Mouse (Mus musculus) myocyte (in vitro differentiated cells): ENCODE data around the gene Itprid2. TPM values are rescaled to one million over a fixed set of nuclear protein-coding genes. Genes with fewer than 3 reads are reported as not detected.

Experiments
- H3K27me3 ChIP-seq: one replicate; pipeline ENCODE4 v1.6.1; 2011; ENCODE audit not compliant: control insufficient read depth, insufficient read depth, insufficient read length
- H3K36me3 ChIP-seq: one replicate; pipeline ENCODE4 v1.6.1; 2011; ENCODE audit not compliant: control insufficient read depth, insufficient read depth
- H3K4me2 ChIP-seq: one replicate; pipeline ENCODE4 v1.6.1; 2011; ENCODE audit warnings: low read depth, control low read depth
- H3K4me3 ChIP-seq: one replicate; pipeline ENCODE4 v1.5.1; 2011; ENCODE audit warnings: mild to moderate bottlenecking, control low read depth, moderate library complexity
- H3K79me2 ChIP-seq: one replicate; pipeline ENCODE4 v1.6.1; 2011; ENCODE audit not compliant: control insufficient read depth, insufficient read depth
- H3ac ChIP-seq: one replicate; pipeline ENCODE4 v1.6.1; 2011; ENCODE audit not compliant: control insufficient read depth, insufficient read length
- CEBPB ChIP-seq: IDR thresholded peaks from 2 replicates; pipeline ENCODE4 v1.6.1; 2011; ENCODE audit warnings: mild to moderate bottlenecking, moderate library complexity; ENCODE audit not compliant: poor library complexity, insufficient read depth, severe bottlenecking
- E2F4 ChIP-seq: IDR thresholded peaks from one replicate; pipeline ENCODE4 v1.6.1; 2011; ENCODE audit warnings: mild to moderate bottlenecking, control low read depth, moderate library complexity; ENCODE audit not compliant: insufficient read depth
- MAX ChIP-seq: IDR thresholded peaks from one replicate; pipeline ENCODE4 v1.6.1; 2011; ENCODE audit warnings: low read depth, mild to moderate bottlenecking, control low read depth
- MYOD1 ChIP-seq, 3 experiments: IDR thresholded peaks; one replicate each; pipeline ENCODE4 v1.6.1; 2011; ENCODE audit warnings: control low read depth in 2 of 3, low read depth in 2 of 3, mild to moderate bottlenecking in 2 of 3, moderate library complexity in 1 of 3; ENCODE audit not compliant: insufficient read length in 2 of 3, control insufficient read depth in 1 of 3
- MYOG ChIP-seq, 3 experiments: IDR thresholded peaks; one replicate each; pipeline ENCODE4 v1.6.1; 2011; ENCODE audit warnings: control low read depth in 2 of 3, low read depth in 2 of 3, mild to moderate bottlenecking in 2 of 3; ENCODE audit not compliant: insufficient read length in 2 of 3, control insufficient read depth in 1 of 3, insufficient read depth in 1 of 3
- POLR2A ChIP-seq: IDR thresholded peaks from one replicate; pipeline ENCODE4 v1.6.1; 2011; ENCODE audit warnings: low read depth, mild to moderate bottlenecking, control low read depth, moderate library complexity; ENCODE audit not compliant: insufficient read length
- POLR2AphosphoS2 ChIP-seq: IDR thresholded peaks from one replicate; pipeline ENCODE4 v1.6.1; 2011; ENCODE audit warnings: low read depth, control low read depth; ENCODE audit not compliant: insufficient read length
- REST ChIP-seq: IDR thresholded peaks from one replicate; pipeline ENCODE4 v1.6.1; 2011; ENCODE audit warnings: mild to moderate bottlenecking, control low read depth, moderate library complexity; ENCODE audit not compliant: insufficient read depth, insufficient read length
- SRF ChIP-seq: IDR thresholded peaks from one replicate; pipeline ENCODE4 v1.6.1; 2011; ENCODE audit warnings: low read depth; ENCODE audit not compliant: control insufficient read depth, insufficient read length
- TCF12 ChIP-seq: IDR thresholded peaks from one replicate; pipeline ENCODE4 v1.6.1; 2011; ENCODE audit warnings: mild to moderate bottlenecking, control low read depth; ENCODE audit not compliant: poor library complexity, insufficient read depth, severe bottlenecking
- TCF3 ChIP-seq: IDR thresholded peaks from one replicate; pipeline ENCODE4 v1.6.1; 2011; ENCODE audit warnings: low read depth, control low read depth; ENCODE audit not compliant: insufficient read length
- USF1 ChIP-seq: IDR thresholded peaks from one replicate; pipeline ENCODE4 v1.6.1; 2011; ENCODE audit warnings: low read depth, mild to moderate bottlenecking, control low read depth, moderate library complexity
- polyA plus RNA-seq: library from polyadenylated mRNA; unstranded; fragments of >200 nt; fragmentation: generic; extraction: Trizol; gene quantifications from one replicate; pipeline ENCODE4 v1.2.1, GENCODE M21; 2012; ENCODE audit warnings: missing spikeins

Gene Itprid2
- polyA plus RNA-seq, 1 experiment: 8.1 TPM

DNA sequence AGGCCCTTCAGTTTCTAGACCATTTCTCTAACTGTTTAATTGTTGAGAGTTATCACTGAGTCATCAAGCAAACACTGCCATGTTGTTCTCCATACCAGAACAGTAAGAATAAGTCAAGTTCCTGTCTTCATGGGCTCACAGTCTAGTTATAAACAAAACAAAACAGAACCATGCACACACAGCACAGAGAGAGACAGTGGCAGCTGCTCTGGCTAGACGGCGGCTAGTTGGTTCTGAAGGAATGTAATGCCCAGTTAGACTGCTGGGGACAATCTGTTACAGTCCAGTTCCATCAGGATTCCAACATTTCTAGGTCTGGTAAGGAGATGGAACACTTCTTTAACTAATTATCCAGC, 18.6 kb downstream of the Itprid2 start:
- Histone ChIP-seq H3K36me3 (peaks cover 51% of the 10 kb centered on the region), H3ac (no peak overlapping the region), H3K79me2 (peaks cover 42% of the 10 kb centered on the region), H3K27me3 (no peaks in the 10 kb centered on the region), H3K4me3 (no peak overlapping the region), H3K4me2 (no peak overlapping the region)
- TF ChIP-seq MYOD1 (IDR thresholded peaks at IDR 0.05; ENCODE audit: control insufficient read depth in 1 of 3, insufficient read length in 2 of 3, low read depth in 2 of 3) (peak; percentile 92 to 94 (median 93)), SRF (no peak), TCF12 (no peak), E2F4 (no peak), MYOG (IDR thresholded peaks at IDR 0.05; ENCODE audit: control insufficient read depth in 1 of 3, insufficient read depth in 1 of 3, insufficient read length in 2 of 3, low read depth in 2 of 3) (peak in 2 of 3 experiments; percentile 21 to 22)

DNA sequence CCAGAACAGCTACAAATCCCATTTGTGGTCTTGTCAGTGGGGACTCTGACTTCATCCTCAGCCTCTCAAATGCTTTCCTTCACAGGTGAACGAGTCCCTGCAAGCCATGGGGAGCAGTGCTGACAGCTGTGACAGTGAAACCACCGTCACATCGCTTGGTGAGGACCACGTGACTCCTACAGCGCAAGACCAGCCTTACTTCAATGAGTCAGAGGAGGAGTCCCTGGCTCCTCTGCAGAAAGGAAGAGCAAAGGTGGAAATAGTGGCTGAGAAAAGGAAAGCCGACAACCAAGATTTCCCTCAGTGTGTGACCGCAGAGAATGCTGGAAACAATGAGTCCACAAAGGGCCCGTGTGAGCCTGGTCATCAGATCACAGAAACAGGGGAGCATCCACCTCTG, 21.9 kb downstream of the Itprid2 start:
- Histone ChIP-seq H3ac (no peak overlapping the region), H3K36me3 (peaks cover 69% of the 10 kb centered on the region), H3K4me3 (no peak overlapping the region), H3K27me3 (no peaks in the 10 kb centered on the region), H3K4me2 (no peak overlapping the region), H3K79me2 (peaks cover 16% of the 10 kb centered on the region)
- TF ChIP-seq CEBPB: no peak
- TF ChIP-seq USF1: no peak
- no peak for TF ChIP-seq MAX
- no peak for TF ChIP-seq POLR2A
- no peak for TF ChIP-seq SRF
- TF ChIP-seq TCF3: no peak
- TF ChIP-seq E2F4: no peak
- no peak for TF ChIP-seq POLR2AphosphoS2
- no peak for TF ChIP-seq MYOG (IDR thresholded peaks at IDR 0.05; ENCODE audit: control insufficient read depth in 1 of 3, insufficient read depth in 1 of 3, insufficient read length in 2 of 3, low read depth in 2 of 3)
- no peak for TF ChIP-seq MYOD1 (IDR thresholded peaks at IDR 0.05; ENCODE audit: control insufficient read depth in 1 of 3, insufficient read length in 2 of 3, low read depth in 2 of 3)
- no peak for TF ChIP-seq REST

DNA sequence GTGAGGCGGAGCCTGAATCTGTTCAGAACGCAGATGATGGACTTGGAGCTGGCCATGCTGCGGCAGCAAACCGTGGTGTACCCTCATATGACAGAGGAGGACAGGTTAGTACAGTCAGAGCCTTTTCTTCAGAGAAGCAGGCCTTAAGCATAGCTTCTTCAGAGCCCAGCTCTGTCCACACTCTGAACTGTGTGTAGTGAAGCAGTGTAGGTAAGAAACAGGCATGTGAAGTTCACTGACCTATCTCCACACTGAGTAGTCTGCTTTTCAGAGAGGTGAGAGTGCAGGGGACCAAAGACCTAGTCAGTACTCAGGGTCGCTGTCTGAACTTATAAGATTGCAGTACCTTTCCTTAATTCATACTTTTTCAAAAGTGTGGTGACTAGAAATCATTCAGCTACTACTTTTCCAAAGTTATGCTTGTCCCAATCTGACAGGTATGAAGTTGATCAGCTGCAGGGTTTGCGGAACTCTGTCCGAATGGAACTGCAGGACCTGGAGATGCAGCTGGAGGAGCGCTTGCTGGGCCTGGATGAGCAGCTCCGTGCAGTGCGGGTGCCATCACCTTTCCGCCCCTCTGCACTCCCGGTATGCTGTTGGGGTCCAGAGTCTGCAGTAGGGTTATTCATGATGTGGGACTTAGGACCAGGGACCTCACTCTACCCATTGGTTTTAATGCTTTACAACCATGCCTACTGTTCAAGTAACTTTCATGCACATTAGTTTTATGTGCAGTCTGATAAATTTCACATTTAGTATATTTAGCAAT, 25.4 kb downstream of the Itprid2 start:
- no peak for TF ChIP-seq USF1
- TF ChIP-seq TCF3: no peak
- TF ChIP-seq MYOG (IDR thresholded peaks at IDR 0.05; ENCODE audit: control insufficient read depth in 1 of 3, insufficient read depth in 1 of 3, insufficient read length in 2 of 3, low read depth in 2 of 3): no peak
- no peak for TF ChIP-seq MYOD1 (IDR thresholded peaks at IDR 0.05; ENCODE audit: control insufficient read depth in 1 of 3, insufficient read length in 2 of 3, low read depth in 2 of 3)
- TF ChIP-seq CEBPB: no peak
- no peak for TF ChIP-seq TCF12
- TF ChIP-seq REST: no peak
- no peak for TF ChIP-seq SRF
- TF ChIP-seq POLR2A: no peak
- no peak for TF ChIP-seq POLR2AphosphoS2
- no peak for TF ChIP-seq MAX
- no peak overlapping the region for H3K4me3 ChIP-seq
- H3K36me3 ChIP-seq: peaks cover 74% of the 10 kb centered on the region
- H3K79me2 ChIP-seq: no peaks in the 10 kb centered on the region
- no peak overlapping the region for H3ac ChIP-seq
- H3K4me2 ChIP-seq: no peak overlapping the region
- H3K27me3 ChIP-seq: no peaks in the 10 kb centered on the region

DNA sequence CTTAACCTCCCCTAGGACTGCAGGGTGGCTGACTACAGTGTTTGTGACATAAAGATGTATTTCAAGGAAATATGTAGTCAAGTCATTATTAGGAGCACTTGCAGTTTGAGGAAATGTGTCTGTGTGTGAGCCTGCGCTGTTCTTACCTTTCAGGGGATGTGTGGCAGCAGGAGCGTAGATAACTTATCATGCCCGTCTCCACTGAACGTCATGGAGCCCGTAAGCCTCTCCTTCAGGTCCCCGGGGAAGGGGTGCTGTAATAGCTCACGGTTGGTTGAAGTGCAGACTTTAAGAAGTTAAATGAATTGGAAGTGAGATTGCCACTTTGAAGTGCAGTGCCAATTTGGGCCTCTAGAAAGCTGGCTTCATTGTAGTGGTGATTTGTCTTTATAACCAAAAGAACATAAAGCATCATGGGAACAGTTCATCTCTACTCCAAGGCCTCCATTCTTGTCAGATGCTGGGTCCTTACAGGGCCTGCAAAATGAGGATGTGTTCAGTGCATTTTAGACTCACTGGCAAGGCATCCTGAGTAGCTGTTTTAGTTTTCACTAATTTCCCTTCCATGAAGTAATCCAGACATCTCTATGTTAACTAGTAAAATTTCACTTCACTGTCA, 26.4 kb downstream of the Itprid2 start:
- Histone ChIP-seq H3K27me3 (no peaks in the 10 kb centered on the region), H3ac (no peak overlapping the region), H3K36me3 (peaks cover 64% of the 10 kb centered on the region), H3K4me2 (no peak overlapping the region), H3K79me2 (no peaks in the 10 kb centered on the region), H3K4me3 (no peak overlapping the region)
- TF ChIP-seq MAX: no peak
- TF ChIP-seq TCF12: no peak
- TF ChIP-seq MYOG (IDR thresholded peaks at IDR 0.05; ENCODE audit: control insufficient read depth in 1 of 3, insufficient read depth in 1 of 3, insufficient read length in 2 of 3, low read depth in 2 of 3): no peak
- no peak for TF ChIP-seq MYOD1 (IDR thresholded peaks at IDR 0.05; ENCODE audit: control insufficient read depth in 1 of 3, insufficient read length in 2 of 3, low read depth in 2 of 3)
- TF ChIP-seq CEBPB: no peak
